Mouse (Mus musculus) thymus, adult 2 months (tissue): ENCODE data around the gene Hoxc4.

ENCODE experiments used
- CTCF ChIP-seq: fragments of 200-500 bp; IDR thresholded peaks from 2 replicates; pipeline ENCODE4 v1.5.1; 2012; ENCODE audit warnings: mild to moderate bottlenecking, control low read depth, low read length, moderate library complexity, borderline replicate concordance; ENCODE audit not compliant: control insufficient read depth, poor library complexity, insufficient read depth; ENCODE audit errors: extremely low read depth
- POLR2A ChIP-seq: fragments of 200-500 bp; IDR thresholded peaks from 2 replicates; pipeline ENCODE4 v1.6.1; 2012; ENCODE audit warnings: mild to moderate bottlenecking, low read length, control low read depth, moderate library complexity; ENCODE audit not compliant: control insufficient read depth, poor library complexity, insufficient read depth; ENCODE audit errors: extremely low read depth

DNA sequence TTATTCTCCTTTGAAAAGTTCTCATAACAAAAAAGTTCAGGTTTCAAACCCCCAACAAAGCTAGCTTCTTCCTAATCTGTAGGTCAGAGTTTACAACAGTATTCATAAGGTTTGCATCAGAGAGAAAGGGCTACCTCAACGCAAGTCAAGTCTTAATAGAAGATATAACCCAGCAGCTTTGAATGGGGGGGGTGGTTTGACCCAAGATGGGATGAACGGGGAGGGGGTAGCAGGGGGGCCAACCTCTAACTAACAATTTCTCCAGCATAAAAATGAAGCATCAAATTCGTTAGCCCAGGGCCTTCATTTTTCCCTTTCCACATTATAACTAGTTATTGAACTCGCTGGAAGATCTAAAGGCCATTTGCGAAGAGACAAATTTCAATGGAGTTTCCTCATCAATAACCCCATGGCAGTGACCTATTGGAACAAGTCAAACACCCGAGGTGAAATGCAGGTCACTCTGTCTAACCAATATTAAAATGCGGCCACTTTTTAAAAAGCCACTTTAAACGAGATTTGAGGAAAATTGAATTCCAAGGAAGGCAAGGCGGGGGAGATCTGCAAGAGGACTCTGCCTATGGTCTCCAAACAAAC is 10.3 kb downstream of the Hoxc4 start:
- no peak for TF ChIP-seq CTCF
- TF ChIP-seq POLR2A: no peak
